ENCODE assay signal across 11 mouse cellular contexts in the genomic region with DNA sequence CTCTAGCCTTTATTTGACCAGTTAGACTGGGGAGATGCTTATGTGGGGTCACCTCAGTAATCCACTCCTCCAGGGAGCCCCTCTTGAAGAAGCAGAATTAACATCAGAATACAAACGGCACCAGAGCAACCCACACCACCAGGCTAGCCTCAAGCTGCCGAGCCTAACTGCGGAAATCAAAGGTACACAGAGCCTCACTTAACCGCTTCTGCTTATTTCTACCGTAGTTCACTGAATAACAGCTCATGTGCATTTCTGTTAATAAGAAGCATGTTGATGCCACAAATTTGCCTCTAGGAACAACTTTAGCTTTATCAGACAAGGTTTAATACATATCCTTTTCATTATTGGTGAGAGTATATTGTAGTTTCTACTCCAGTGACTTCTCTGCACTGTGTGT. TPM values are rescaled to one million over a fixed set of nuclear protein-coding genes. Genes with fewer than 3 reads are reported as not detected.
DNase-seq lines count a peak whose midpoint lies in the region; ATAC-seq and TF ChIP-seq lines count a peak whose summit lies in the region.
"Had no signal": no experiment of that assay in that cellular context is flagged by ENCODE, and none has a peak within 500 bp of the region (broad histone marks: within the 10 kb centered on the region; RNA-seq: fewer than 3 reads in every experiment).

No protein-coding gene starts in this region.

- TF ChIP-seq CTCF in heart, adult 2 months (IDR thresholded peaks at IDR 0.05): no peak
- TF ChIP-seq CTCF in CH12.LX (conservative IDR thresholded peaks at IDR 0.05 in 1 of 2, IDR thresholded peaks at IDR 0.05 in 1 of 2; ENCODE audit: low read depth in 2 of 2, low read length in 2 of 2): no peak

- dilution Hi-C loops in CH12.LX (cut with MboI; ENCODE audit: extremely low pct_ligation_motif_present, extremely low pct_unique_long_range_greater_than_20kb, low sequenced_read_pairs): no loop called here

- TF ChIP-seq EP300 in heart, adult 2 months (IDR thresholded peaks at IDR 0.05; ENCODE audit: insufficient read depth, low read depth, low read length): no peak
- TF ChIP-seq EP300 in CH12.LX (IDR thresholded peaks at IDR 0.05; ENCODE audit: low read length): no peak

- no peak for TF ChIP-seq POLR2A in heart, adult 2 months (IDR thresholded peaks at IDR 0.05; ENCODE audit: insufficient read depth, low read depth, low read length)
- TF ChIP-seq POLR2A in CH12.LX (IDR thresholded peaks at IDR 0.05; ENCODE audit: low read depth, low read length): no peak

- H3K4me1 ChIP-seq in heart, embryonic 11.5 days (ENCODE audit: control insufficient read depth, insufficient read depth, low read length): no peaks in the 10 kb centered on the region
- peaks cover 2% of the 10 kb centered on the region; the same call in 1 of the 2 replicates for H3K4me1 ChIP-seq in heart, adult 2 months (ENCODE audit: control insufficient read depth, insufficient read depth, low read length)
- peaks cover 0 to 12% of the 10 kb centered on the region in 2 experiments; a peak in 2 of 4 replicates for H3K4me1 ChIP-seq in CH12.LX (ENCODE audit: control insufficient read depth in 1 of 2, insufficient read depth in 2 of 2)
- H3K4me1 ChIP-seq: embryonic facial prominence, embryonic 15.5 days had no signal

- no peak for ATAC-seq in heart, embryonic 11.5 days (replicated peaks; ENCODE audit: insufficient number of reproducible peaks, low FRiP score, low TSS enrichment)
- ATAC-seq in inflammation-experienced regulatory T-cells, adult 6 months: peak; percentile 58
- ATAC-seq in monocyte, adult 5-6 weeks (replicated peaks; ENCODE audit: insufficient number of reproducible peaks, low FRiP score, low TSS enrichment, poor library complexity, severe bottlenecking): peak; percentile 88

- H3K79me2 ChIP-seq in heart, adult 2 months (replicated peaks; ENCODE audit: control insufficient read depth, insufficient read depth, low read length): no peaks in the 10 kb centered on the region
- no peaks in the 10 kb centered on the region for H3K79me2 ChIP-seq in CH12.LX (replicated peaks; ENCODE audit: control insufficient read depth, extremely low read depth, insufficient read depth, poor library complexity, severe bottlenecking)

- no peaks in the 10 kb centered on the region for H3K9me3 ChIP-seq in heart, embryonic 11.5 days (replicated peaks; ENCODE audit: control insufficient read depth, low read length)
- peaks cover 3% of the 10 kb centered on the region for H3K9me3 ChIP-seq in CH12.LX (replicated peaks; ENCODE audit: low read length)
- H3K9me3 ChIP-seq: embryonic facial prominence, embryonic 15.5 days had no signal

- intact Hi-C loops in heart, adult 2 months (cut with DNase I): loop anchor here (5.0 kb wide), 1 partner anchor 61 kb away; no protein-coding TSS in a partner anchor

- no peak for TF ChIP-seq RAD21 in CH12.LX (IDR thresholded peaks at IDR 0.05; ENCODE audit: low read depth, low read length)

- peak overlapping the region; percentile 31; the same call in 1 of the 2 replicates for H3K4me2 ChIP-seq in heart, embryonic 11.5 days
- no peak overlapping the region for H3K4me2 ChIP-seq in CH12.LX (ENCODE audit: insufficient read depth, low read depth, poor library complexity, severe bottlenecking)
- H3K4me2 ChIP-seq: embryonic facial prominence, embryonic 15.5 days had no signal

- no peaks in the 10 kb centered on the region for H3K36me3 ChIP-seq in heart, embryonic 11.5 days (ENCODE audit: control insufficient read depth, insufficient read depth, low read length)
- H3K36me3 ChIP-seq in heart, adult 2 months (ENCODE audit: control insufficient read depth, insufficient read depth, low read length): no peaks in the 10 kb centered on the region
- no peaks in the 10 kb centered on the region for H3K36me3 ChIP-seq in CH12.LX (replicated peaks in 1 of 2; ENCODE audit: control insufficient read depth in 1 of 2, insufficient read depth in 1 of 2, low read length in 1 of 2)
- H3K36me3 ChIP-seq: embryonic facial prominence, embryonic 15.5 days had no signal

- in situ Hi-C loops in CH12.LX (cut with MboI; ENCODE audit: low pct_ligation_motif_present, low pct_unique_long_range_greater_than_20kb, low sequenced_read_pairs): no loop called here

- H3K9ac ChIP-seq in heart, embryonic 11.5 days (ENCODE audit: low read depth, low read length): 0 out of 2 replicates have a peak overlapping the region, but pooled peaks have one; percentile 10
- H3K9ac ChIP-seq in heart, adult 2 months (ENCODE audit: low read depth, low read length): no peak overlapping the region
- no peak overlapping the region for H3K9ac ChIP-seq in CH12.LX (ENCODE audit: insufficient read depth, low read depth)
- H3K9ac ChIP-seq: embryonic facial prominence, embryonic 15.5 days had no signal

- no peak for DNase-seq in heart, adult 2 months
- DNase-seq in CH12.LX (ENCODE audit: extremely low read depth): no peak
- no peak for DNase-seq in ovary, postnatal 14 days (ENCODE audit: low spot score)
- DNase-seq in spleen, postnatal 36 days (ENCODE audit: low spot score in 2 of 2): no peak
- DNase-seq in frontal cortex, postnatal 25 days (ENCODE audit: low spot score in 2 of 2): no peak
- DNase-seq: heart, adult 18-20 months; lung, postnatal 10 days had no signal

- H3K4me3 ChIP-seq in heart, embryonic 11.5 days (ENCODE audit: low read depth, low read length): no peak overlapping the region
- no peak overlapping the region for H3K4me3 ChIP-seq in heart, adult 2 months
- H3K4me3 ChIP-seq in CH12.LX (replicated peaks in 1 of 3; ENCODE audit: low read depth in 2 of 3, low read length in 2 of 3, poor library complexity in 1 of 3): no peak overlapping the region
- H3K4me3 ChIP-seq: embryonic facial prominence, embryonic 15.5 days had no signal

- no peak overlapping the region for H3K27ac ChIP-seq in heart, embryonic 11.5 days (ENCODE audit: low read depth, low read length)
- H3K27ac ChIP-seq in heart, adult 2 months: no peak overlapping the region
- H3K27ac ChIP-seq in CH12.LX (ENCODE audit: insufficient read depth, low read depth): no peak overlapping the region
- H3K27ac ChIP-seq: embryonic facial prominence, embryonic 15.5 days had no signal

- WGBS in heart, embryonic 11.5 days (ENCODE audit: insufficient replicate concordance): 16% methylated on average over 5 of the region's 5 CpGs
- WGBS in heart, adult 2 months: 41% methylated on average over 5 of the region's 5 CpGs

- no peaks in the 10 kb centered on the region for H3K27me3 ChIP-seq in heart, embryonic 11.5 days (ENCODE audit: control insufficient read depth, insufficient read depth, low read length)
- H3K27me3 ChIP-seq in heart, adult 2 months (ENCODE audit: control insufficient read depth, insufficient read depth, low read length): no peaks in the 10 kb centered on the region
- no peaks in the 10 kb centered on the region for H3K27me3 ChIP-seq in CH12.LX (replicated peaks)
- H3K27me3 ChIP-seq: embryonic facial prominence, embryonic 15.5 days had no signal

TF ChIP-seq in CH12.LX, 34 proteins besides CTCF, POLR2A, EP300 and RAD21:
- TF ChIP-seq ELF1 (IDR thresholded peaks at IDR 0.05; ENCODE audit: low read depth, low read length) (no peak), UBTF (IDR thresholded peaks at IDR 0.05; ENCODE audit: low read depth, low read length) (no peak), MYC (IDR thresholded peaks at IDR 0.05; ENCODE audit: low read depth, low read length) (no peak), MXI1 (IDR thresholded peaks at IDR 0.05; ENCODE audit: low read depth, low read length) (peak; percentile 84)

RNA-seq across cellular contexts. Expression of a gene that starts 32.6 kb away (rescaled TPM):
- polyA plus RNA-seq in heart, embryonic 11.5 days (2014; fragmentation: Nextera tagmentation; extraction: Ambion mirVana): 77.1 and 78.3 TPM in 2 replicates
- total RNA-seq in heart, adult 2 months (2021): 10 to 100 TPM; 52.7 to 58.0 TPM
- polyA plus RNA-seq in heart, adult 2 months (2012; rRNA removed): 31.0 and 60.7 TPM in 2 replicates
- total RNA-seq in CH12.LX (2012; rRNA removed): 85.5 and 108 TPM in 2 replicates
- total RNA-seq in CH12.LX (2014; rRNA removed): 177 and 190 TPM in 2 replicates
- polyA plus RNA-seq in CH12.LX (2012; ENCODE audit: insufficient read length, low read depth): 121 and 185 TPM in 2 replicates
- 10 to 100 TPM; 14.5 to 15.1 (median 14.5) TPM for polyA plus RNA-seq in inflammation-experienced regulatory T-cells, adult 6 months (2017; shearing (Covaris generic))
- 187 to 227 TPM (median 195 TPM) in 3 replicates for total RNA-seq in monocyte, adult 5-6 weeks (2017)
